Mouse (Mus musculus): Measurements from ENCODE around the gene Defa35.
"Not testable (repeated sequence)": the region's sequence is repeated elsewhere in the genome, so short reads cannot be mapped to it uniquely, and the experiment has no call there.

The Defa35 gene

GRCm38 (mm10) chr8:21064738-21065137 lies at the start of gene Defa35:
Gene Defa35 (plus strand): TSS chr8:21065038.
- not testable (repeated sequence) for DNase-seq (ENCODE audit: low spot score in 2 of 2)

GRCm38 (mm10) chr8:21025245-21025644 lies 39.6 kb upstream of the Defa35 start, which contains the start of gene Defa21:
Gene Defa21 (plus strand): TSS chr8:21025545.
- not testable (repeated sequence) for DNase-seq (ENCODE audit: low spot score in 2 of 2)

- DNase-seq (ENCODE audit: low spot score in 2 of 2): not testable (repeated sequence)
Observed at GRCm38 (mm10) chr8:21054747-21055146, 10.1 kb upstream of the Defa35 start, which contains the start of gene Defa23. Gene Defa23 (plus strand): TSS chr8:21055047.

- DNase-seq (ENCODE audit: low spot score in 2 of 2): not testable (repeated sequence)
Observed at GRCm38 (mm10) chr8:21084142-21084541, 19.3 kb downstream of the Defa35 start, which contains the start of gene Defa25. Gene Defa25 (plus strand): TSS chr8:21084442.

GRCm38 (mm10) chr8:21093106-21093505 lies 28.3 kb downstream of the Defa35 start:
- no peak for DNase-seq (ENCODE audit: low spot score in 2 of 2)

GRCm38 (mm10) chr8:21095950-21096349 lies 31.1 kb downstream of the Defa35 start, which contains the start of gene Gm14851:
Gene Gm14851 (minus strand): TSS chr8:21096050.
- not testable (repeated sequence) for DNase-seq (ENCODE audit: low spot score in 2 of 2)
